Mouse (Mus musculus) liver (tissue): ENCODE measurements at regions not wholly inside any gene's neighbourhood (a gene's known extent, or its start where the extent isn't known, plus 50 kb on each side); places are given as distances from the start of the nearest gene placed in this dataset.
A peak's percentile ranks its signal among the peaks of the same experiment; 100 is the strongest.

ENCODE experiments used
- DNase-seq: peaks from one replicate; pipeline ENCODE4 v3.0.0-alpha.2; 2020; ENCODE audit warnings: mixed read lengths

DNA sequence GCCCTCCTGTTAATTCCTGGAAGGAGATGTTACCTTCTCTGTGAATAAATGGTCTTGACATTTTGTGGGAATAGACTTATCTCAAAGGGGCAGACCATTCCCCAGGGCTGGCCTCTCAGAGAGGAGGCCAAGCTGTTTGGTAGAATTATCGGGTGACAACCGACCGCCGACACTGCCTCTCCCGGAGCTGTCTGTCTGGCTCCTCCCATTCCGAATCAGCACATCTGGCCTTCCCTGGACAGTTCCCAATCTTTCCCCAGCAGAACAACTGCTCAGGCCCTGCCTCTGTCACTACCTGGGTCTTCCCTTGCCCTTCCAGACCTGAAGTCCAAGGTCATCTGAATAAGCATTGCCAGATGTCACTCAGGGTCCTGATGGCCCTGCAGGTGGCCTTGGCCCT lies 246.8 kb upstream of the Sdk2 start:
- peak; percentile 18 for DNase-seq

GRCm38 (mm10) chr11:114311640-114312039 lies 244.8 kb upstream of the Sdk2 start:
- DNase-seq = no peak

DNA sequence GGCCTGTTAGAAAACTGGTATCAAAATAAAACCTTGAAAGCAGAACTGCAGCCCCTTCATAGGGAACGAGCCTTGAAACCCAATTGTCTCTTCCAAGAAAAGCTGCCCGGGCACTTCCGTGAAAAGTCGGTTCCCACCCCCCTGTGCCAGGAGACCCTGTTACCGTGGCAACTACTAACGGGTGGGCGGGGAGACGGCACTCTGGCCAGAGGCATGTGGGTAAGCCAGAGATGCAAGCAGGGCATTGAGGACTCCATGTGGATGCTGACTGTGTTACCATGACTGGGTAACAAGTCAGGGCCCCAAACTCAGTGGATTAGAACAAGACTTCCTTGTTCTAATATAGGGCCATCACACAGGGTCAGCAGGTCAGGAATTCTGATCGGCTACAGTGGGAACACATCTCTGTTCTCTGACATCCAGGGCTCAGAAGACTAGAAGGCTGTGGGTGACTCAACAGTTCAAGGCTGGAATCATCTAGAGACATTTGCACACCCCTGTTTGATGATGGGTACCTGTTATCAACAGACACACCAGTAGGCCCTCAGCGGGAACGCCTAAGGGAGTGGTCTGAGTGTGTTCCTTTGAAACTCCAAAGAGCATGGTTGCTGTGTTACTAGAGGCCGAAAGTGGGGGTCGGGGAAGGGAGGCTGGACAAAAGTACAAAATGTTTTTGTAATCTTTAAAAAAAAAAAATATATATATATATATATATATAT lies 236.9 kb upstream of the Sdk2 start:
- peak; percentile 26 for DNase-seq

GRCm38 (mm10) chr11:114300611-114301319 lies 233.9 kb upstream of the Sdk2 start:
- no peak for DNase-seq

GRCm38 (mm10) chr11:114296816-114297334 lies 230.0 kb upstream of the Sdk2 start:
- no peak for DNase-seq

GRCm38 (mm10) chr11:114294511-114295250 lies 227.8 kb upstream of the Sdk2 start:
- DNase-seq = no peak

DNA sequence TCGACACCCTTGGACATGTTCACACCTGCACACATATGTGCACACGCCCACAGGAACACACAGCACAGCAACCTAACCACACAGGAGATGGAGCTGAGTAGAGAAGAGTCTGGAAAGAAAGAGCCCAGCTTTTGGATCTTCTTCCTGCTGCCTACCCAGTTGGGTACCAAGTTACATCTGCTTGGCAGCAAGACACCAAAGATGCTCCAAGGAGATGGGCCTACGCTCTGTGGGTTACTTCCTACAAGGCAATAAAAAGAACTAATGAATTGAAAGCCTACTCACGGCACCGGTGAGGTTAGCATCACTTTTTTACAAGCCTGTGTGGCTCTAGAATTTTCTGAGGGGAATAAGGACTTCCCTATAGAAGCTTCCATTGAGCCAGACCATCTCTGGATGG lies 224.4 kb upstream of the Sdk2 start:
- DNase-seq = no peak

DNA sequence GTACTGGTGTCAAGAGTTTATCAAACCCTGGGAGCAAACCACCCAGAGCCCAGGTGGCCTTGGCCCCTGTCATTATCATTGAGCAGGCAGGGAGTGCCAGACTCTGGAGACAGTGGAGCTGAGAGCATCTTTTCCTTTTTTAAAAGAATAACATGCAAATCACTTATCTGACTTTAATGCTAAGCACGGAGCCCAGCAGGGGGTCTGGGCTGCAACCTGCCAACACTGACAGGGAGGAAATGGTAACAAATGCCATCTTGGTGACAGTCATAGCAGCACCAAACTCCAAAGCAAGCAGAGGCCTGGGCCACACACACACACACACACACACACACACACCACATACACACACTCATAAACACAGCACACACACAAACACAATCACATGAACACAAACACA lies 223.1 kb upstream of the Sdk2 start:
- DNase-seq = no peak

DNA sequence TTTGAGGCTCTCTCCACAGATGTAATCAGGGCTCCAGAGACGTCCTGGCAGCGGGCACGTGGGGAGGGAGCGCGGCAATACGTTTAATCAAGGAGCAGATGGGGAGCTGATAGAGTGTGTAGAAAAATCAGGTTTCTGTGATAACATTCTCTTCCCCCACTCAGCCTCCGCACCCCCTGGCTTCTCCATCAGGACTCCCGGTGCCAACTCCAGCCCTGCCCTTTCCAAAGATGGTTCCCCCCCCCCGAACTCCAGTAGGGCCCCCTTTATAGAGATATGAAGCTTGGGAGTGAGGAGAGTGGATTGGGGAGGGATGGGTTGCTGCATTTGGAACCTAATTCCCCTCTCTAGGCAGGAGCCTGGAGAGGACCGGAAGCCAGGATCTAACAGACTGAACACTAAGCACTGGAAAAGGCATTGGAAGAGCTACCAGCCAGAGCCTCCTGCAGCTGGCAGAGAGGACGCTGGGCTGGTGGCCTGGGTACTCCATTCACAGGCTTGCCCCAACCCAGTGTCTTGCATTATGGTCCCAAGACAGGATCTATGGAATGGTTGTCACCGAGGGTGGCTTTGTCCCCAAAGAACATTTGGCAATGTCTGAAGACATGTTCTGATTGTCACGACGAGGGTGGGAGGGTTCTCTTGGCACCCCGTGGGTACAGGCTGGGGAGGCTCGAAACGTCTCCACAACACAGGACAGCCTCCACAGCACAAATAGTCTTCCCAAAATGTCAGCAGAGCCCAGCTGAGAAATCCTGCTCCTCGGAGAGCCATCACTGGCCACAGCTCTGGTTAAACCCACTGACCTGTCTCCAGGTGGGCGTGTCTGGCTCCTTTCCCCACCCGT lies 218.2 kb upstream of the Sdk2 start:
- no peak for DNase-seq

DNA sequence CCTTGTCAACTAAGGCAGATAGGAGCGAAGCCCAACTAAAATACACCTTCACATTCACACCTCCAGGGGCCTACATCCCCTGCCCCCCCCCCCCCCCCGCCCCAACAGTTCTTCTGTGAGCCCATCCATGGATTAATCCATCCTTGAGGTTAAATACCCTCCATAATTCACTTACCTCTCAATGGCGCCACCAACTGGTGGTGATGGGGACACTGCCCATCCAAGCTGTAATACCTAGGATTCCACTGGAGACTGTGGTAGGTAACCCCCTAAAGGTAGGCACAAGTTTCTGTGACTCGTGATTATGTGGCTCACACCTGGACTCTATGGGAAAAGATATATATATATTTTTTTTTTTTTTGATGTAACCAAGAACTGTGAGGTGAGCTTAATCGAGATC lies 216.4 kb upstream of the Sdk2 start:
- DNase-seq = peak; percentile 31

DNA sequence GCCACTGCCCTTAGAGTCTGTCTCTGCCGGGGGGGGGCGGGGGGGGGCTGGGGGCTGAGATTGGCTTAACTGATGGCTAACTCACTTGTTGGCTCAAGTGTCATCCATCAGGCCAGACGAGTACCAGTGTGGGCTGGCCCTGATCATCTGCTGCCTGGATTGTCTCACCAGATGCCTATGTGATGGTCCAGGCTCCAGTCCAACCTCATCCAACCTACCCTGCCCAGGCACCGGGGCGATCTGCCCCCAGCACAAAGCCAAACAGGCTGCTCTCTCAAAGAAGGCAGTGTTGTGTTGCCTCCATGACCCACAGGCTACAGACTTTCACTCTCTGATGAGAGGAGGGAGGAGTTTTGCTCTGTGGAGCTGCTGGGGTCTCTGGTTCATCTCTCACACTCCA lies 215.7 kb upstream of the Sdk2 start:
- no peak for DNase-seq

DNA sequence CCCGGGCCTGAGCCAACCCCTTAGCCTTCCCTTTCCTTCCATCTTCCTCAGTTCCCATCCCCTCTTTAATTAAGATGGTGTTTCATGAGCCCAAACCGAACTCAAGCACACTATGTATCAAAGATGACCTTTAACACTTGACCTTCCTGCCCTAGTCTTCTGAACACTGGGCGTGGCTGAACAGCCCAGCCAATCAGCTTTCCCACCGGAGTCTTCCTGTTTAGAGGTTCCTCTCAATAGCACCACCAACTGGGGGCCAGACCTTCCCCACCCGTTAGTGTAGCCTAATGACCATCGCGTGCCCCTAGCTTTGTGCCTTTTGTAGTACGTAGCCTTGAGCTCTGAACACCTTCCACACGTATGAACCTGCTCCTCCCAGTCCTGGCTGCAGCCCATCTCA lies 215.0 kb upstream of the Sdk2 start:
- no peak for DNase-seq

GRCm38 (mm10) chr11:114281041-114281695 lies 214.3 kb upstream of the Sdk2 start:
- DNase-seq = no peak

DNA sequence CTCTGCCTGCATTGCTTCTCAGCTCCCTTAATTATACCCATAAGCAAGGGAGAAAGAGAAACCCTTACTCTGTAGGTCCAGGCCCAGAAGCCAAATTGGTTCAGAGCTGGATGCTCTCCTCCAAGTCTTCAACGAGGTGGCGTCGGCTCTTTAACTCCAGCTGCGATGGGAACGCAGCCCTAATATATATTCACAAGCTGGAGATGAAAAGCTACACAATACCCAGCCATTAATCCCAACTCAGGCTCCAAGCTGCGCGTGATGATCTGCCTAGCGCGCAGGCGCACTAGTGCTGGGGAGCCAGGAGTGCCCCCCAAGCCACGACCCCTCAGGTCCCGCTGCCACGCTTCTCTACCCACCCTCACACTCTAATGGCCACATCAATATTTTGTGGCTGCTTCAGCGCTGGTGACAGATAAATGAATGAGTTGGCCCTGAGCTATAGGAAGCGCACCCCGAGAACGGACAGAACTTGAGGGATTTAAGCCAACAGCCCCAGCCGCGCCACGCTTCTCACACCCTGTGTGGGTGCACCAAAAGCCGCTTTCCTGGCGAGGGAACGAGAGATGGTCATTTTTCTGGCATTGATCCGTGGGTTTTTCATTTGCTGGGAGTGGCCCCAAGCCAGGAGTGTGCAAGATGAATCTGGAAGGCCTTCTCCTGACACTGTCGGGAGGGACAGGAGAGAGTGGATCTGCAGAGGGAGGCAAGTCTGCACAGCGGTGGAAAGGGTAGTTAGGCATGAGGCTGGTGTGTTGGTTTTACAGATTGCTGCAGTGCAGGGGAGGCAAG lies 210.9 kb upstream of the Sdk2 start:
- no peak for DNase-seq

DNA sequence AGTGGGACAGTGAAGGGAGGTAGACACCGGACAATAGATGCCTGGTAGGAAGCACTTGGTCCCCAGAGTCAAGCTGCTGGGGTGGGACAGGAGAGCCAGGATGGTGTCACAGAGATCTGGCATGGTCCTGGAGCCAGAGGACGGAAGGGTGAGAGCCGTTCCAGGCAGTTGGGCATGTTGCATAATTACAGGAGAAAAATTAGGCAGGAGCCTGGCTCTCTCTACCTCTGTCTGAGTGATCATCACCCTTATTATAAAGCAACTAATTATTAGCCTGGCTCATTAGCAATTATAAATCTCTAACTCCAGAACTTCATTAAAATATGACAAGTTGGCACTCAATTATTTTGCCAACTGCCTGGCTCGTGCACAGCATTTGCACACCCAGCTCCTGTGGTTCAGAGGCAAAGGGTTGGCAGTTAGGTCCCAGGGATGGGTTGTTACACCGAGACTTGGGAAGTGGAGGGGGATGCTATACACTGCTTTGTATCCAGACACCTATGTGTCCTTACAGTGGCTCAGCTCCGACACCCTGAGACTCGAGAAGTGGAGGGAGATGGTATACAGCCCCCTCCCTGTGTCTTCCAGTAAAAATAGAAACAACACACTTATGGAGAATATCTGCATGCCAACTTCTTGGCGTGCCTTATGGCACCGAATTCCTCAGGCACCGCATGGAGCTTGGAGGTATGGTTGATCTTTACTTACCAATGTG lies 203.7 kb upstream of the Sdk2 start:
- no peak for DNase-seq

DNA sequence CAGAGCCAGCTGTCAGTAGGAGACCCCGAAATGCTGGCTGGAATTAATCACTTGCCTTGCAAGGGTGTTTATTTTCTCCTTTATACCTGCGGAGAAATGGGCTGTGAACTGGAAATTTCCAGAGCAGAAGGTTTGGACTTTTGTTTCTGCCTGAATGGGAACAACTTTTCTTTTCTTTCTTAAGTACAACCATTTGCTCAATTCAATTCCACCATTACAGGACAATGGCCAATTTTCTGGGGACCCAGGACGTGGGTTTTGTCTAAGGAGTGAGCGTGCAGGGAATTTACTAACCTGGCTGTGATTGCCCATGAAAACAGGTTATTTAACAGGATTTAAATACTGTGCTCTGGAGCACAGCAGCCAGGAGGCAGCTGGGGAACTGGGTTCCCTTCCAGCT lies 195.1 kb upstream of the Sdk2 start:
- DNase-seq = no peak

DNA sequence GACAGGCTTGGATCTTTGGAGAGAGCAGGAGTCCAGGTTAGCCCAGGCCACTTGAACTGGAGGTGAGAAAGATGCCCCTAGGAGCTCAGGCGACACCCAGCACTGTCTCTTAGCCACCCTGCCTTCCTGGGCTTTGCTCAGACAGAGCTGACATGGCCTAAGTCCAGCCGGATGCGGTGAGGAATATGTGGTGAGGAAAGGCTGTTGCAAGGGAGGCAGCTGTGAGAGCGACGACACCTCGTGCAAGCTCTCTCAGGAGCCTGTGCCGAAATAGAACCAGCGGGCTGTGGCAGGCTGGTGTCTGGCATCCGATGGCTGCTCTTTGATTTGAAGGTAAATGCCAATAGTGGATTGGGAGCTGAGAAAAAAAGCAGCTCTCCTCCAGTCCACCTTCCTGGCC lies 191.4 kb upstream of the Sdk2 start:
- no peak for DNase-seq

GRCm38 (mm10) chr11:114257756-114258155 lies 190.9 kb upstream of the Sdk2 start:
- no peak for DNase-seq

- DNase-seq = no peak
Observed at GRCm38 (mm10) chr11:114257061-114257460, 190.2 kb upstream of the Sdk2 start.

- no peak for DNase-seq
Observed at GRCm38 (mm10) chr11:114254344-114254743, 187.5 kb upstream of the Sdk2 start.

- no peak for DNase-seq
Observed at GRCm38 (mm10) chr11:114251614-114252013, 184.8 kb upstream of the Sdk2 start.
